Mouse (Mus musculus) right cerebral cortex, postnatal 10 days (tissue): Measurements from ENCODE around the gene Entpd5.

Experiments used
- DNase-seq, 2 experiments: peaks; one replicate each; pipeline ENCODE4 v3.0.0; 2021; ENCODE audit warnings: low spot score in 2 of 2

The Entpd5 gene

GRCm38 (mm10) chr12:84336963-84337625, 71.7 kb downstream of the Entpd5 start:
- no peak for DNase-seq

- DNase-seq = no peak
These were observed 81.7 kb downstream of the Entpd5 start for GRCm38 (mm10) chr12:84327111-84327512.
